Mouse (Mus musculus) midbrain, embryonic 15.5 days (tissue): Measurements from ENCODE around the gene Bmper. TPM values are rescaled to one million over a fixed set of nuclear protein-coding genes. Genes with fewer than 3 reads are reported as not detected.

Experiments used
- ATAC-seq: fragments of 200-750 bp; cut with Nextera tagmentation; replicated peaks from 2 replicates; pipeline ENCODE4 v1.8.0; 2017; ENCODE audit warnings: moderate TSS enrichment
- H3K27ac ChIP-seq: fragments of 300-500 bp; sonication (generic); 2 replicates; pipeline ENCODE4 v1.5.1; 2015; ENCODE audit warnings: mild to moderate bottlenecking, inconsistent platforms
- H3K27me3 ChIP-seq: fragments of 300-500 bp; sonication (generic); replicated peaks from 2 replicates; pipeline ENCODE4 v1.6.1; 2015; ENCODE audit warnings: inconsistent platforms
- H3K36me3 ChIP-seq: fragments of 300-500 bp; sonication (generic); replicated peaks from 2 replicates; pipeline ENCODE4 v1.6.1; 2015; ENCODE audit warnings: inconsistent platforms
- H3K4me1 ChIP-seq: fragments of 300-500 bp; sonication (generic); 2 replicates; pipeline ENCODE4 v1.6.1; 2015; ENCODE audit warnings: inconsistent platforms
- H3K4me2 ChIP-seq: fragments of 300-500 bp; sonication (generic); 2 replicates; pipeline ENCODE4 v1.6.1; 2015; ENCODE audit warnings: inconsistent platforms, mild to moderate bottlenecking, moderate library complexity
- H3K4me3 ChIP-seq: fragments of 300-500 bp; sonication (generic); 2 replicates; pipeline ENCODE4 v1.5.1; 2015; ENCODE audit warnings: mild to moderate bottlenecking, inconsistent platforms
- H3K9ac ChIP-seq: fragments of 300-500 bp; sonication (generic); 2 replicates; pipeline ENCODE4 v1.6.1; 2015; ENCODE audit warnings: mild to moderate bottlenecking, inconsistent platforms
- H3K9me3 ChIP-seq: fragments of 300-500 bp; sonication (generic); 2 replicates; pipeline ENCODE4 v1.6.1; 2016; ENCODE audit warnings: inconsistent platforms
- WGBS: fragments of 180-500 bp; shearing (Covaris S2); methylation state at CpG from one replicate; pipeline ENCODE4 v1.1.7; 2015; ENCODE audit warnings: mixed read lengths; 5-methylcytosine and 5-hydroxymethylcytosine counted together
- polyA plus RNA-seq: library from polyadenylated mRNA; unstranded; fragments of >200 nt; fragmentation: Nextera tagmentation; extraction: Ambion mirVana; gene quantifications from 2 replicates; pipeline ENCODE4 v1.2.1, GENCODE M21; 2015

The Bmper gene
- polyA plus RNA-seq, 1 experiment from 2014 or later, result 7.1 TPM

- no peaks in the 10 kb centered on the region for H3K36me3 ChIP-seq
These were observed 210.4 kb downstream of the Bmper start for GRCm38 (mm10) chr9:23433238-23433637.

GRCm38 (mm10) chr9:23436751-23437150 is 213.9 kb downstream of the Bmper start:
- no peaks in the 10 kb centered on the region for H3K36me3 ChIP-seq
- no peak overlapping the region for H3K4me3 ChIP-seq
- no peaks in the 10 kb centered on the region for H3K27me3 ChIP-seq
- no peaks in the 10 kb centered on the region for H3K9me3 ChIP-seq
- H3K9ac ChIP-seq, result no peak overlapping the region
- H3K4me1 ChIP-seq, result no peaks in the 10 kb centered on the region
- 81% methylated on average over 6 of the region's 6 CpGs for WGBS
- no peak overlapping the region for H3K4me2 ChIP-seq
- ATAC-seq, result no peak
- H3K27ac ChIP-seq, result no peak overlapping the region

More at GRCm38 (mm10) chr9:23433238-23433637, 210.4 kb downstream of the Bmper start:
- Histone ChIP-seq H3K4me3 (no peak overlapping the region), H3K27ac (no peak overlapping the region), H3K4me1 (no peaks in the 10 kb centered on the region), H3K27me3 (no peaks in the 10 kb centered on the region), H3K9me3 (no peaks in the 10 kb centered on the region), H3K4me2 (no peak overlapping the region), H3K9ac (no peak overlapping the region)
- no peak for ATAC-seq
- WGBS, result 82% methylated on average over 3 of the region's 3 CpGs

- no peak for ATAC-seq
- Histone ChIP-seq H3K27ac (no peak overlapping the region), H3K4me1 (no peaks in the 10 kb centered on the region), H3K27me3 (no peaks in the 10 kb centered on the region), H3K9ac (no peak overlapping the region), H3K4me2 (no peak overlapping the region), H3K36me3 (no peaks in the 10 kb centered on the region), H3K4me3 (no peak overlapping the region), H3K9me3 (no peaks in the 10 kb centered on the region)
- WGBS, result 89% methylated on average over 9 of the region's 9 CpGs
These were observed 215.8 kb downstream of the Bmper start for GRCm38 (mm10) chr9:23438662-23439061.

GRCm38 (mm10) chr9:23442168-23442567 is 219.3 kb downstream of the Bmper start:
- Histone ChIP-seq H3K9me3 (no peaks in the 10 kb centered on the region), H3K27me3 (no peaks in the 10 kb centered on the region), H3K9ac (no peak overlapping the region), H3K4me3 (no peak overlapping the region), H3K4me2 (no peak overlapping the region), H3K4me1 (no peaks in the 10 kb centered on the region), H3K27ac (no peak overlapping the region), H3K36me3 (no peaks in the 10 kb centered on the region)
- 46% methylated on average over 5 of the region's 5 CpGs for WGBS
- ATAC-seq, result no peak

GRCm38 (mm10) chr9:23444975-23445374 is 222.1 kb downstream of the Bmper start:
- no peaks in the 10 kb centered on the region for H3K27me3 ChIP-seq
- WGBS, result 94% methylated on average over 4 of the region's 4 CpGs
- H3K4me2 ChIP-seq, result no peak overlapping the region
- no peak overlapping the region for H3K9ac ChIP-seq
- no peak overlapping the region for H3K27ac ChIP-seq
- H3K4me3 ChIP-seq, result no peak overlapping the region
- ATAC-seq, result no peak
- no peaks in the 10 kb centered on the region for H3K9me3 ChIP-seq
- H3K4me1 ChIP-seq, result no peaks in the 10 kb centered on the region
- no peaks in the 10 kb centered on the region for H3K36me3 ChIP-seq

GRCm38 (mm10) chr9:23447271-23447961 is 224.5 kb downstream of the Bmper start:
- 80% methylated on average over 7 of the region's 7 CpGs for WGBS
- ATAC-seq, result no peak
- Histone ChIP-seq H3K27me3 (no peaks in the 10 kb centered on the region), H3K4me2 (no peak overlapping the region), H3K27ac (no peak overlapping the region), H3K36me3 (no peaks in the 10 kb centered on the region), H3K4me1 (no peaks in the 10 kb centered on the region), H3K9ac (no peak overlapping the region), H3K9me3 (no peaks in the 10 kb centered on the region), H3K4me3 (no peak overlapping the region)

GRCm38 (mm10) chr9:23453309-23453708 is 230.4 kb downstream of the Bmper start:
- Histone ChIP-seq H3K9ac (no peak overlapping the region), H3K4me1 (no peaks in the 10 kb centered on the region), H3K4me3 (no peak overlapping the region), H3K4me2 (no peak overlapping the region), H3K27ac (no peak overlapping the region), H3K27me3 (no peaks in the 10 kb centered on the region), H3K36me3 (no peaks in the 10 kb centered on the region), H3K9me3 (no peaks in the 10 kb centered on the region)
- peak; percentile 42; the same call in 1 of the 2 replicates for ATAC-seq
- 54% methylated on average over 5 of the region's 5 CpGs for WGBS

GRCm38 (mm10) chr9:23457186-23457585 is 234.3 kb downstream of the Bmper start:
- no peak overlapping the region for H3K4me3 ChIP-seq
- H3K4me1 ChIP-seq, result peaks cover 4% of the 10 kb centered on the region; the same call in 1 of the 2 replicates
- no peaks in the 10 kb centered on the region for H3K9me3 ChIP-seq
- H3K36me3 ChIP-seq, result no peaks in the 10 kb centered on the region
- H3K9ac ChIP-seq, result no peak overlapping the region
- ATAC-seq, result no peak
- no peaks in the 10 kb centered on the region for H3K27me3 ChIP-seq
- no peak overlapping the region for H3K27ac ChIP-seq
- 67% methylated on average over 3 of the region's 3 CpGs for WGBS
- no peak overlapping the region for H3K4me2 ChIP-seq

- Histone ChIP-seq H3K9ac (no peak overlapping the region), H3K36me3 (no peaks in the 10 kb centered on the region), H3K9me3 (no peaks in the 10 kb centered on the region), H3K4me1 (peaks cover 9% of the 10 kb centered on the region), H3K27ac (no peak overlapping the region), H3K27me3 (no peaks in the 10 kb centered on the region), H3K4me2 (no peak overlapping the region), H3K4me3 (no peak overlapping the region)
- no peak for ATAC-seq
- WGBS, result 49% methylated on average over 4 of the region's 4 CpGs
These were observed 237.8 kb downstream of the Bmper start for GRCm38 (mm10) chr9:23460721-23461120.

- peak; percentile 92 for ATAC-seq
- Histone ChIP-seq H3K9ac (no peak overlapping the region), H3K27me3 (no peaks in the 10 kb centered on the region), H3K36me3 (no peaks in the 10 kb centered on the region), H3K4me1 (peaks cover 9% of the 10 kb centered on the region), H3K4me2 (no peak overlapping the region), H3K27ac (no peak overlapping the region), H3K9me3 (no peaks in the 10 kb centered on the region), H3K4me3 (no peak overlapping the region)
- WGBS, result 43% methylated on average over 3 of the region's 3 CpGs
These were observed 240.2 kb downstream of the Bmper start for GRCm38 (mm10) chr9:23462949-23463608.

GRCm38 (mm10) chr9:23464981-23465630 is 242.2 kb downstream of the Bmper start:
- Histone ChIP-seq H3K4me2 (no peak overlapping the region), H3K36me3 (no peaks in the 10 kb centered on the region), H3K27me3 (no peaks in the 10 kb centered on the region), H3K9me3 (no peaks in the 10 kb centered on the region), H3K27ac (no peak overlapping the region), H3K9ac (no peak overlapping the region), H3K4me3 (no peak overlapping the region), H3K4me1 (peaks cover 9% of the 10 kb centered on the region)
- no peak for ATAC-seq
- 86% methylated on average over 7 of the region's 7 CpGs for WGBS

- ATAC-seq, result no peak
- no peaks in the 10 kb centered on the region for H3K9me3 ChIP-seq
- H3K4me2 ChIP-seq, result no peak overlapping the region
- no peaks in the 10 kb centered on the region for H3K27me3 ChIP-seq
- H3K27ac ChIP-seq, result no peak overlapping the region
- H3K9ac ChIP-seq, result no peak overlapping the region
- no peak overlapping the region for H3K4me3 ChIP-seq
- 58% methylated on average over 1 of the region's 1 CpGs for WGBS
- H3K4me1 ChIP-seq, result no peaks in the 10 kb centered on the region
- no peaks in the 10 kb centered on the region for H3K36me3 ChIP-seq
These were observed 247.0 kb downstream of the Bmper start for GRCm38 (mm10) chr9:23469886-23470285.
